Mouse (Mus musculus): Measurements from ENCODE around the gene Cbwd1. TPM values are rescaled to one million over a fixed set of nuclear protein-coding genes. Genes with fewer than 3 reads are reported as not detected.

Cbwd1 gene
- polyA plus RNA-seq, 1 experiment from 2014 or later, result 16.3 TPM

GRCm38 (mm10) chr19:24971307-24971706, 9.9 kb upstream of the Cbwd1 start:
- no peak overlapping the region for H3K27ac ChIP-seq
- no peak overlapping the region for H3K4me3 ChIP-seq (replicated peaks)
- H3K4me1 ChIP-seq (replicated peaks), result no peaks in the 10 kb centered on the region
- H3K27me3 ChIP-seq, result no peaks in the 10 kb centered on the region
- no peak overlapping the region for H3K9ac ChIP-seq (replicated peaks)
- H3K9me3 ChIP-seq, result no peaks in the 10 kb centered on the region
- no peaks in the 10 kb centered on the region for H3K36me3 ChIP-seq
- no peak overlapping the region for H3K4me2 ChIP-seq (replicated peaks)
- 89% methylated on average over 7 of the region's 7 CpGs for WGBS
- no peak for ATAC-seq

GRCm38 (mm10) chr19:24966941-24967340, 5.5 kb upstream of the Cbwd1 start:
- H3K4me2 ChIP-seq (replicated peaks), result no peak overlapping the region

GRCm38 (mm10) chr19:24966203-24966602, 4.8 kb upstream of the Cbwd1 start:
- H3K27ac ChIP-seq, result no peak overlapping the region
- no peaks in the 10 kb centered on the region for H3K4me1 ChIP-seq (replicated peaks)
- H3K9me3 ChIP-seq, result no peaks in the 10 kb centered on the region
- H3K4me3 ChIP-seq (replicated peaks), result no peak overlapping the region
- no peaks in the 10 kb centered on the region for H3K36me3 ChIP-seq
- no peak overlapping the region for H3K4me2 ChIP-seq (replicated peaks)
- H3K27me3 ChIP-seq, result no peaks in the 10 kb centered on the region
- 79% methylated on average over 2 of the region's 2 CpGs for WGBS
- H3K9ac ChIP-seq (replicated peaks), result no peak overlapping the region
- ATAC-seq, result no peak

More at GRCm38 (mm10) chr19:24966941-24967340, 5.5 kb upstream of the Cbwd1 start:
- H3K4me3 ChIP-seq (replicated peaks), result no peak overlapping the region
- WGBS, result 85% methylated on average over 2 of the region's 2 CpGs
- H3K27ac ChIP-seq, result no peak overlapping the region
- no peaks in the 10 kb centered on the region for H3K27me3 ChIP-seq
- ATAC-seq, result no peak
- H3K9me3 ChIP-seq, result no peaks in the 10 kb centered on the region
- H3K4me1 ChIP-seq (replicated peaks), result no peaks in the 10 kb centered on the region
- no peaks in the 10 kb centered on the region for H3K36me3 ChIP-seq
- no peak overlapping the region for H3K9ac ChIP-seq (replicated peaks)

- H3K9ac ChIP-seq (replicated peaks), result no peak overlapping the region
- H3K4me1 ChIP-seq (replicated peaks), result peaks cover 12% of the 10 kb centered on the region
- no peaks in the 10 kb centered on the region for H3K27me3 ChIP-seq
- H3K27ac ChIP-seq, result no peak overlapping the region
- no peak overlapping the region for H3K4me2 ChIP-seq (replicated peaks)
- H3K4me3 ChIP-seq (replicated peaks), result no peak overlapping the region
- peaks cover 13% of the 10 kb centered on the region for H3K36me3 ChIP-seq
- WGBS, result 41% methylated on average over 3 of the region's 3 CpGs
- H3K9me3 ChIP-seq, result no peaks in the 10 kb centered on the region
- no peak for ATAC-seq
Observed at GRCm38 (mm10) chr19:24958531-24958930, 2.9 kb downstream of the Cbwd1 start.

GRCm38 (mm10) chr19:24945521-24946262, 15.7 kb downstream of the Cbwd1 start:
- ATAC-seq, result no peak
- H3K9ac ChIP-seq (replicated peaks), result no peak overlapping the region
- H3K36me3 ChIP-seq, result 0 out of 2 replicates have a peak, but pooled peaks cover 2% of the 10 kb centered on the region
- H3K4me2 ChIP-seq (replicated peaks), result no peak overlapping the region
- H3K4me3 ChIP-seq (replicated peaks), result no peak overlapping the region
- no peak overlapping the region for H3K27ac ChIP-seq
- H3K4me1 ChIP-seq (replicated peaks), result no peaks in the 10 kb centered on the region; the same call in 1 of the 2 replicates
- H3K9me3 ChIP-seq, result no peaks in the 10 kb centered on the region
- H3K27me3 ChIP-seq, result no peaks in the 10 kb centered on the region

- Histone ChIP-seq H3K27ac (no peak overlapping the region), H3K4me3 (replicated peaks) (no peak overlapping the region), H3K36me3 (peaks cover 5% of the 10 kb centered on the region; the same call in 1 of the 2 replicates), H3K9me3 (no peaks in the 10 kb centered on the region), H3K4me2 (replicated peaks) (no peak overlapping the region), H3K4me1 (replicated peaks) (0 out of 2 replicates have a peak, but pooled peaks cover 3% of the 10 kb centered on the region), H3K9ac (replicated peaks) (no peak overlapping the region), H3K27me3 (no peaks in the 10 kb centered on the region)
- no peak for ATAC-seq
- WGBS, result 37% methylated on average over 1 of the region's 1 CpGs
Observed at GRCm38 (mm10) chr19:24937084-24937483, 24.3 kb downstream of the Cbwd1 start.

- H3K27me3 ChIP-seq, result no peaks in the 10 kb centered on the region
- H3K27ac ChIP-seq, result no peak overlapping the region
- no peak overlapping the region for H3K4me2 ChIP-seq (replicated peaks)
- WGBS, result 23% methylated on average over 1 of the region's 1 CpGs
- H3K36me3 ChIP-seq, result no peaks in the 10 kb centered on the region
- H3K9ac ChIP-seq (replicated peaks), result no peak overlapping the region
- ATAC-seq, result no peak
- H3K4me1 ChIP-seq (replicated peaks), result no peaks in the 10 kb centered on the region
- no peak overlapping the region for H3K4me3 ChIP-seq (replicated peaks)
- no peaks in the 10 kb centered on the region for H3K9me3 ChIP-seq
Observed at GRCm38 (mm10) chr19:24929041-24929440, 32.4 kb downstream of the Cbwd1 start.

- 91% methylated on average over 5 of the region's 5 CpGs for WGBS
- Histone ChIP-seq H3K27me3 (no peaks in the 10 kb centered on the region), H3K4me1 (replicated peaks) (no peaks in the 10 kb centered on the region), H3K4me2 (replicated peaks) (no peak overlapping the region), H3K9me3 (no peaks in the 10 kb centered on the region), H3K4me3 (replicated peaks) (no peak overlapping the region), H3K36me3 (peaks cover 25% of the 10 kb centered on the region), H3K27ac (no peak overlapping the region), H3K9ac (replicated peaks) (no peak overlapping the region)
- no peak for ATAC-seq
Observed at GRCm38 (mm10) chr19:24920866-24921265, 40.5 kb downstream of the Cbwd1 start.

- Histone ChIP-seq H3K9me3 (no peaks in the 10 kb centered on the region), H3K4me3 (replicated peaks) (no peak overlapping the region), H3K4me1 (replicated peaks) (no peaks in the 10 kb centered on the region), H3K27me3 (peaks cover 15% of the 10 kb centered on the region), H3K9ac (replicated peaks) (no peak overlapping the region), H3K4me2 (replicated peaks) (no peak overlapping the region), H3K36me3 (no peaks in the 10 kb centered on the region), H3K27ac (no peak overlapping the region)
- no peak for ATAC-seq
- WGBS, result 91% methylated on average over 3 of the region's 3 CpGs
Observed at GRCm38 (mm10) chr19:24908385-24909155, 52.8 kb downstream of the Cbwd1 start.

- Histone ChIP-seq H3K9me3 (no peaks in the 10 kb centered on the region), H3K4me3 (replicated peaks) (no peak overlapping the region), H3K9ac (replicated peaks) (no peak overlapping the region), H3K27ac (no peak overlapping the region), H3K4me2 (replicated peaks) (no peak overlapping the region), H3K36me3 (no peaks in the 10 kb centered on the region), H3K4me1 (replicated peaks) (no peaks in the 10 kb centered on the region), H3K27me3 (peaks cover 23% of the 10 kb centered on the region)
- WGBS, result 94% methylated on average over 6 of the region's 6 CpGs
- no peak for ATAC-seq
Observed at GRCm38 (mm10) chr19:24907655-24908054, 53.8 kb downstream of the Cbwd1 start.

- no peak overlapping the region for H3K9ac ChIP-seq (replicated peaks)
- H3K4me3 ChIP-seq (replicated peaks), result no peak overlapping the region
- H3K9me3 ChIP-seq, result no peaks in the 10 kb centered on the region
- peaks cover 22% of the 10 kb centered on the region for H3K4me1 ChIP-seq (replicated peaks)
- WGBS, result 56% methylated on average over 2 of the region's 2 CpGs
- H3K27me3 ChIP-seq, result peaks cover 67% of the 10 kb centered on the region
- ATAC-seq, result no peak
- H3K36me3 ChIP-seq, result no peaks in the 10 kb centered on the region
- no peak overlapping the region for H3K27ac ChIP-seq
- H3K4me2 ChIP-seq (replicated peaks), result no peak overlapping the region
Observed at GRCm38 (mm10) chr19:24902821-24903220, 58.6 kb downstream of the Cbwd1 start.

GRCm38 (mm10) chr19:24902256-24902655, 59.2 kb downstream of the Cbwd1 start:
- WGBS, result 1% methylated on average over 2 of the region's 2 CpGs
- Histone ChIP-seq H3K9ac (replicated peaks) (no peak overlapping the region), H3K4me3 (replicated peaks) (no peak overlapping the region), H3K4me2 (replicated peaks) (no peak overlapping the region), H3K27ac (no peak overlapping the region), H3K36me3 (no peaks in the 10 kb centered on the region), H3K4me1 (replicated peaks) (peaks cover 27% of the 10 kb centered on the region), H3K9me3 (no peaks in the 10 kb centered on the region), H3K27me3 (peaks cover 73% of the 10 kb centered on the region)
- ATAC-seq, result no peak
